Mouse (Mus musculus) c-Kit-positive CD71-positive TER-119-positive erythroid progenitor cells, embryonic 14.5 days (primary cell): ENCODE data around the gene Nsrp1.
"Not testable (repeated sequence)": the region's sequence is repeated elsewhere in the genome, so short reads cannot be mapped to it uniquely, and the experiment has no call there.

Experiments used
- DNase-seq: peaks from one replicate; pipeline ENCODE4 v3.0.0-alpha.2; 2013; ENCODE audit warnings: low spot score

The Nsrp1 gene

DNA sequence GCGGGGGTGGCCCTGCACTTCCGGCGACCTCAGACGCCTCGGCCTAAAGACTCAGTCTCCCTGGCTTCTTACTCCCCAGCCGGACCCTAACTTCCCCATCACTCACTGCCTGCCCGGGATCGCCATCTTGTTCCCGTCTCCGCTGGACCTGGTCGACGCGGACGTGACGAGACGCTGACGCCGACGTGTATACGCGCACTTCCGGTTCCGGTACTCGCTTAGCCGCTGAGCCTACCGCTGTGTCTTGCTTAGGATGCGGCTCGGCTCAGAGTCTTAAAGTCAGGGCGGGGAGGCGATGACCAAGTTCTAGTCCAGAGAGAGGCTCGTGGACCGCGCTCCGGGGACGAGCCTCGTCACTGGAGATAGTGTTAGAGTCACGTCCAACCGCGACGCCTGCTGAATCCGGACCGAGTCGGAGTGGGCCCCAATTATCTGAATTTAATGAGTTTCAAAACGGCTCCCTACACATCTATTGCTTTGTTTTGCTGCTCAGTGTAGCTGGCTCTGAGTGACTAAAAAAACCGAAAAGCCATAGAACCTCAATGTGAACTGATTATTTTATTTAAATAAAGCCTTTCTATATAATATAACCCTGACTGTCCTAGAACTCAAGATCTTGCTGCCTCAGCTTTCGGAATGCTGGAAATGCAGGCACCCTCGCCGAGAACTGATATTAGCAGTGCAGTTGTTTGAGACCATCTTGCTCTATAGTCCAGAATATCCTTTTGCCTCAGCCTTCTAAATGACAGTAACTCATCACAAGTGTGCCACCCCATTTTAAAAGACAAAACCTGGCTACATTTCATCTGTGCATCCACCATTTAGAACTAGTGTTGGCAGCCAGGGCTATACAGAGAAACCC, at the start of gene Nsrp1:
TSS of gene Nsrp1 (minus strand) at position 163 of the 862 bp plus-strand sequence.
- DNase-seq, result peak; percentile 86

DNA sequence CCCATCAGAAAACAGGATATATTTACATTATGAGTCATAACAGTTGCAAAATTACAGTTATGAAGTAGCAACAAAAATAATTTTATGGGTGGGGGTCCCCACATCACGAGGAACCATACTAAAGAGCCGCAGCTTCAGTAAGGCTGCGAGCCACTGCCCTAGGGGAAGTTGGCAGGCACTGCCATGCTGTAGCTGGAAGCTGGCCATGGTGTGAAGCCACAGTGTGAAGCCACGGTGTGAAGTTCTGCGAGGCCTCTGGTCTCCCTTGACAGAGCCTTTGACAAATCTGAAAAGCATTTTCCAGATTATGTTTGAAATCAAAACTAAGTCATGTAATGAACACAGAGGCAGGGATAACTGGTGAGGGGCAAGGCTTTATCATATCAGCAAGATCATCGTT, 32.9 kb upstream of the Nsrp1 start:
- no peak for DNase-seq

DNA sequence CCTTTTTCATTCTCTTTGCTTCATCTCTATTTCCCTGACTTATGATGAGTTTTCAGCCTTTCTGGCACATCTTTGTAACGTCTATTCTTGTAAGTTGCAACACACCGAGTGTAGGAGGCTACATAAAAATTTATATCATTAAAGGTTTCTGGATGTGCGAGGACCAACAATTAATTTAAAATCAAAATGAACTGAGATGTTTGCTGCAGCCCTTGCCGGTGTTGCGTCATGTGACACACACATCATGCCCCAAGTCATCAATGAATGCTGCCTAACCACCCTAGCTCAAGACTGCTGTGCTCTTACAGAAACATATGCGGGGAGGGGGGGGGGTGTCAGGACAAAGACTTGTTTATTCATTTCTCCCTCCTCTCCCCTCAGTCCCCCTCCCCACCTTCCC, 30.2 kb upstream of the Nsrp1 start:
- no peak for DNase-seq

DNA sequence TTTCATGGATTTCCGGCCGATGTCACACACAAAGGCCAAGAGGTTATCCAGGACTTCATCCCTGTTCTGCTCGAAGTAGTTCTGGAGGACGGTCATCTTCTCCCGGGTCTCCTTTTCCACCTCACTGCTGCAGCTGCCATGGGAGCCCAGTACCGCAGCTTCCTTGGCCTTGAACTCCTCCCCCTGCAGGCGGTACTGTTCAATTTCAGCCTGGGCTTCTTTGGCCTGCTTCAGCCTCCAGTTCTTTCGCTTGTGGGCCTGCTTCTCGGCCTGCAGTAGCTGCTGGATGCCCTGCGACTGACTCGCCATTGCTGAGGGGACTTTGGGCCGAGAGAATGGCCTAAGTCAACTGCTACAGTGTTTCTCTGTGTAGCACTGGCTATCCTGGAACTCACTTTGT, 29.6 kb upstream of the Nsrp1 start:
- DNase-seq, result not testable (repeated sequence)

DNA sequence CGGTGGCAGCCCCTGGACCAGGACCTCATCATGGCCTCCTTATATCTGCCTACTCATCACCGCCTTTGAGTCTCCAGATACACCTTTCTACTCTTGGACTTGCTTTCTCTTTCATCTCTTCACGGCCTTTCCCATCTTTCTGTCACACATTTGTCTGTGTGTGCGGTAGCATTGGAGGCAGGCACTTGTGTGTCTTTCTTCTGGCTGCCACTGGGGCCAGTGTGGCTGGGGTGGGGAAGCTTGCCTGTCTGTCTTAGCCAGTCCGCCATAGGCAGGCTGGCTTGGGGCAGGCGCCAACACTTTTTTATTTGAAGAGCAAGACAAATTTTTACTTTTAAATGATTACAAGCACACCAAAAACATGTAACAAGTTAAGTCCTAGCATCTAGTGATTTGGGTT, 28.7 kb upstream of the Nsrp1 start:
- DNase-seq, result no peak

DNA sequence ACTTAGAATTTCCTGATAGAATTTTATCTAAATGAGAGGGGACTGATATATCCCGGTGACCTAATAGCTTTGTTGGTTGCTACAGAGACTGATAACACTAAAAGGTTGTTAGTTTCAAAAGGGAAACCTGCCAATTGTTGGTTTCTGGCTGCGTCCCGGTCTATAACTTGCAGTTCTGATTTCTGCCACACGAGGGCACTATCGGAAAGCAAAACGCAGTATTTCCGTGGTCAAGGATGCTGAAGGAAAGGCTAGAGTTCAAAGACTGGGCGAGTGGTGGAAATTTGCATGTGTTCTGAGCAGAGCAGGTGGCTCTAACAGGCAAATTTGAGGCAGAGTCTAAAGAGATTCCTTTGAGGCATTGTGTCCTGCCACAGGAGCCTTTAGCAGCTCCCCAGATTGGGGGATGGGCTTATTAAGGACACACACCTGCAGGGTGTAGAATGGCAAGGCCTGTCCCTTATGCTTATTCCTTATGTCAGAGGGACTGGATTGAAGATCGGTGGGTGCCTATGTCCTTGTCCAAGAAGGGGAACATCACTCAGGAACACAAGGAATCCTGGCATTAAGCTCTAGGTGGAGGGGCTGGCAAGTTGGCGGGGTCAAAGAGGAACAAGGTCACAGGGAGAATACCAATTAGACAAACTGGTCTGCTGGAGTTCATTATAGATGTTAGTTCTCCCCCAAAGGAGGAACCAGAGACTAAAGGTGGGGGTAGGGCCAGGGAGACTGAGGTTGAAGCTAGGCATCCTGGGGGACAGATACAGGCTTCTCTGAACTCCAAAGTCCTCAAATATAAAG, 22.1 kb upstream of the Nsrp1 start:
- peak; percentile 68 for DNase-seq

DNA sequence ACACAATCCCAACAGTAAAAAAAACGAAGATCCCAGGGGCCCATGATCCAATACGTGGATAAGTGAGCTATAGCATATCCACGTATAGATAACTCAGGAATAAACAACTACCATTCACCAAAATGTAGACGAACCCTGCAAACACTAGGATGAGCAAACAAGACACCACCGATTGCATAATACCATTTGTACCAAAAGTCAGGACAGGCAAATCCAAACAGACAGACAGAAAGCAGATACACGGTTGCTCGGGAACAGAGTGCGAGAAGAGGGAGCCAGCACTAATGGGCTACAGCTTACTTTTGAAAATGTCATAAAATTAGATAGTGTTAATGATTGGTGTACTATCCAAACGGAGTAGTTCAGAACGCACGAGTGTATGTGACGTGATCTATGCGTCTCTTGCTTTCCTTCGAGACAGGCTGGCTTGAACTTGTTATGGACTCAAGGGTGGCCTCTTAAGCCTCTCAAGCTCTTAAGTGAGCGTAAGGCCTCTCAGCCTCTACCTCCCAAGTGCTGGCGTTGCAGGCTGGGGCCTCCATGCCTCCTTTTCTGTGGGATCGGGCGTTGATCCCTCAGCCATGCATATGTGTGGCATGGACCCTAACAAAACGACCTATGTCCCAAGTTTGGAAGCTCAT, 20.2 kb upstream of the Nsrp1 start:
- DNase-seq, result no peak

DNA sequence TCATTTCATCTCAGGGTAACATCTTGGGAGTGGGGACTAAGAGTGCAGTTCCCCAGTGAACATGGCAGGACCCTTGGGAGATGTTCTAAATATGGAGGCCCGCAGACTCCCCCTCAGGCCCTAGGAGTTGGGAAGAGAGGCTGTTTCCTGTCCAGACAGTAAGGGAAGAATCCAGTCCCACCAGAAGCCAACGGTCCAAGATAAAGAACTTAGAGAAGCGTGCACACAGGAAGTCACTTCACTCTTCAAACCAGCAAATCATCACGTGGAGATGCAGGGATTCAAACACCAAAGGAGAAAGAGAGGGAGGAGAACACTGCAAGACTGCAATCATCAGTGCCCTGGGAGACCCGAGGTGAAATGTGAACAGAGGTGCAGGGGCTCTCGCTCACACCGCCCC, 18.8 kb upstream of the Nsrp1 start:
- DNase-seq, result no peak

DNA sequence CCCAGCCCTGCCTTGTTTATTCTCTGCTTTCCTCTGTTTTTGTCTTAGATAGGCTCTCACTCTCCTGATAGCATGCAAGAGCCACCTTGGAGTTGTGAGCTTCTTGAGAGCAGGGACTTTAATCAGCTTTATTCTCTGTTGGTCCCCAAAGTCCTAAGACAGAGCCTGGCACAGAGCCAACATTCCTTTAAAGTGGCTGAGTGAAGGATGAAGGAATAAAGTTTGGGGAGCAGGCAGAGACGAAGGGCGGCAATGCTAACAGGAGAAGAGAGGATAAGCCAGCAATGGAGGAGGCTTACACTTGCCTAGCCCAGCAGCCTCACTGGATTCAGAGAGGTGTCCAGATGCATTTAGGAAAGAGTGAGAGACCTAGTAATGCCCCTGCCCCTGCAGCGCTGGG, 18.3 kb upstream of the Nsrp1 start:
- no peak for DNase-seq

DNA sequence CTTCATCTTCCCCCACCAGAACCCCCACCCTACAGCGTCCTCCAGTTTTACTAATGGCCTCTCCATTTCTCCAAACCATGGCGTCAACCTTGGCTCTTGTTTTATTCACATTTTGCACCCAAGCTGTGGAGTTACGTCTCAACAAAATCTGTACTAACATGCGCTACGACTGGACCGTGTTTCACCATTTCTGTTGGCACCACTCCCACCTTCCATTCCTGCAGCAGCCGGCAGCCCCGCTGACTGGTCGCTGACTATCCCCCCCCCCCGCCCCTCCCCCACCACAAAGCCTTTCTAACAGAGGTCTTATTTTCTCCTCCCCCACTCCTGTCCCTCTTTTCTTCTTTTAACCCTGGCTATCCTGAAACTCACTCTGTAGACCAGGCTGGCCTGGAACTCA, 17.0 kb upstream of the Nsrp1 start:
- no peak for DNase-seq

DNA sequence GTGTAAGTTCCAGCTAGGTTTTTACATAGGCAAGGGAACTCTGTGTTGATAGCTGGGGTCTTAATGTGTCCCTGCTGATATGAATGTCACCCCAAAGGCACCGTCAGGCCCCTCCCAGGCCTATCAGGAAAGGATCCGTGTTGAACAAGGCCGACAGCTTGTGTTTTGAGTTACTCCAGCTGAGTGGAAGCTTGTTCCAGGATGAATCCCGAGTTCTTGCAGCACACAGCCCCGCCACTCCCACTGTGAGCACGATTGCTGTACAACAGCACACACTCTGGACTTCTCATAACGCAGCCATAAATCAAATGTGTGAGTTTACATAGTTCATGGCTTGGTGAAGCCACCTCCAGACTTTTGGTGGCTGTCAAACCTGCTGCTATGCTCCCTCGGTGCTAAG, 15.9 kb upstream of the Nsrp1 start:
- no peak for DNase-seq

DNA sequence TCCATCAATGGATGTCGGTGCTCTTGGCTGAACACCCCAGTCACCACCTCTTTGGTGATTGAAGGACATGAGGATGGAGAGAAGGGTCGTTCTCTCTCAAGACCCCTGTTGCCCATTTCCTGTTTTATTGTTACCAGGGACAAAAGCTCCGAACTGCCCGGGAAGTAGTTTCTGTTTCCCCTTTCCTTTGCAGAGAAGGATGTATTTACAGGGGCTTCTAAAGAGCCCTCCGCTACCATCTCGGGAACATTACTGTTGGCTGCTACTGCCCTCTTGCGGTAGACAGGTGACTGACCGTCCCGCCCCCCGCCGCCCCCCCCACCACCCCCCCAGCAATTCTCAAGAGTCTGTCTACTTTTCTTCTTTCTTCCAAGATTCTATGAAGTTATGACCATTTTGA, 15.0 kb upstream of the Nsrp1 start:
- DNase-seq, result peak; percentile 14

DNA sequence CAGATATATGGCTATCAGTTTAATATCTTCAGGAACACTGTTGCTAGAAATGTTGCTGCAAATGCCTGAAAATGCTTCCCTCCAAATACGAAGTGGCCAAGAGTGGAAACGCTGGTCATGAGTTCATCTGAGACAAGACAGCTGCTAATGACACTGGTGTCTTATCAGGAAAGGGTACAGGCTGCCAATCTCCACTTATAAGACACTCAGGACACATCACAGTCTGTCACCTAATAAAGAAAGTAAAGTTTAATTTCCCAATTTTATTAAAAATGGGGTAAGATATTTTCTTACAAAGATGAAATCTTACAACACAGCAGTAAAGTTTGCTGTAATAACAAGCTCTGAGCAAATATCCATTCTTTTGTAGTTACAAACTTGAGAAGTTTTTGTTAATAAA, 10.9 kb upstream of the Nsrp1 start:
- DNase-seq, result no peak

DNA sequence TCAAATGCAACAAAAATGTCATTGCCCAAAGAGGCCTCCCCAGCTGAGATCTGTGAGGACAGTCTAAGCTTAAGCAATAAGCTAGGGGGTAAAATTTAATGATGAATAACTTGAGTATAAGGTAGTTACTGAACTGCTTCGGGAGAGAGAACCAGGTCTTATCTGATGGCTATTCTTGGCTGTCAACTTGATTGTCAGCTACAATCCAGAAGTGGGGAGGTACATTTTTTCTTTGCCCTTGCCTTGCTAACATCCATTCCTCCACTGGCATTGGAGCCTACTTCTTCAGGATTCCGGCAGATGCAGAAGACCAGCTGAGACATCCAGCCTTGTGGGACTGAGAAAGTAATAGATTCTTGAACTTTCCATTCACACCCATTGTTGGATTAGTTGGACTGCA, 8.8 kb upstream of the Nsrp1 start:
- no peak for DNase-seq

DNA sequence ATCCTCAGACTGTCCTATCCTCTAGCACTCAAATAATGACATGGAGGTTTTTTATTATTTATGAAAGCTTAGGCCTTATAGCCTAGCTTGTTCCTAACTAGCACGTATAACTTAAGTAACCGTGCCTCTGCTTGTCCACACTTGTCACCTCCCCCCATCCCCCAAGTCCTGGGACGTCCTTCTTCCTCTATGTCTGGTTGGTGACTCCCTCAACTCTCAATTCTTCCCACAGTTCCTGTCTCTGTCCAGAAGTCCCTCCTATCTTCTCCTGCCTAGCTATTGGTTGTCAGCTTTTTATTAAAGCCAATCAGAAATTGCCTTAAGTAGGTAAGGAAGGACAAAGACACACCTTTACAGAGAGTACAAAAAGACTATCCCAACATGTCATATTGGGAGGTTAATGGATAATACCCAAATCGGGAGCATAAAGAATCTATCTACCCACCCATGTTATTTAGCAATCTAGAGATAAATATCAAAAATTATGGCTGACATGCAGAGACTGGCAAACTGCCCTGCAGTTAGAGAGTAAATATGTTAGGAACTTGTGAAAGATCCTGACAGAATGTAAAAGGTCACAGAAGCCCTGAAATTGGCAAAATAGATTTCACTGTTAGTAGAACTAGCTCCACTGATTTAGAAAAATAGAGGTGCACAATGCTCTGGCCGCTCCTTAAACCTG, 5.9 kb upstream of the Nsrp1 start:
- DNase-seq, result no peak

DNA sequence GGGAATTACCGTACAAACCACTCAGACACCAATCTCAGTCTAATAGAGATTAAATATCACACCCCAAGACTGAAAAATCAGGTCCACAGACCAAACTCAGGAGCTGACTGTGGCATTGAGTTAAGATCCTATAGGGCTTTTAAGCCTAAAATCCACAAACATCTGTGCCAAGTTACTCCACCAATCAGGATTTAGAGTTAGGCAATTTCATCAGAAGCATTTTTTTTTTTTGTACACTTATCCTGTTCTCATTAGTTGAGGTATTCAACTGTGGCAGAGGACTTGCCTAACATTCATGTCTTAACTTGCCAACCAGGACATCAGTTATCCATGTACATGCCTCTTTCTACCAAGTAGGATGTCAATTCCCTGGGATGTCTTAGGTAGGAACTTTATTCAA, 1.1 kb upstream of the Nsrp1 start:
- DNase-seq, result no peak

DNA sequence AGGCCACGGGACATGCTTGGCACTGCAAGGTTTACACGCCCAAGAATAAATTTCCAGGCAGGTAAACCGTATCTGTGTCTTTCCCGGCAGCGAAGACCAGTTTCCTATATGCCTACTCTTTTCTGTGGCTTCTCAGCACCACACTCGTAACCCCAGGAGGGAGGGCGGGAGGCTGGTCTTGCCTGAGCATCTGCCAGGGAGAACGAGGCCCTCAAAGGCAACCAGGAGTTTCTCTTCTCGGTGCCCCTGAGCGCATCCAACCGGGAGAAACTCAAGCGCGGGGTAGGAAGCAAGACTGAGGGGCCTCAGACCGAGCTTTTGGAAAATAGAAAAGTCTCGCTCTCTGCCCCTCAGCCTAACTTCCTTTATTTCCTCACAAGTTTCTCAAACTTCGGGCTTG, 443 bp downstream of the Nsrp1 start:
- no peak for DNase-seq

DNA sequence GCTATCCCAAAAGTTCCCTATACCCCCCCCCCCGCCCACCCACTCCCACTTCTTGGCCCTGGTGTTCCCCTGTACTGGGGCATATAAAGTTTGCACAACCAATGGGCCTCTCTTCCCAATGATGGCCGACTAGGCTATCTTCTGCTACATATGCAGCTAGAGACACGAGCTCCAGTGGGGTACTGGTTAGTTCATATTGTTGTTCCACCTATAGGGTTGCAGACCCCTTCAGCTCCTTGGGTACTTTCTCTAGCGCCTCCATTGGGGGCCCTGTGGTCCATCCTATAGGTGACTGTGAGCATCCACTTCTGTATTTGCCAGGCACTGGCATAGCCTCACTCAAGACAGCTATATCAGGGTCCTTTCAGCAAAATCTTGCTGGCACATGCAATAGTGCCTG, 904 bp downstream of the Nsrp1 start:
- DNase-seq, result not testable (repeated sequence)

DNA sequence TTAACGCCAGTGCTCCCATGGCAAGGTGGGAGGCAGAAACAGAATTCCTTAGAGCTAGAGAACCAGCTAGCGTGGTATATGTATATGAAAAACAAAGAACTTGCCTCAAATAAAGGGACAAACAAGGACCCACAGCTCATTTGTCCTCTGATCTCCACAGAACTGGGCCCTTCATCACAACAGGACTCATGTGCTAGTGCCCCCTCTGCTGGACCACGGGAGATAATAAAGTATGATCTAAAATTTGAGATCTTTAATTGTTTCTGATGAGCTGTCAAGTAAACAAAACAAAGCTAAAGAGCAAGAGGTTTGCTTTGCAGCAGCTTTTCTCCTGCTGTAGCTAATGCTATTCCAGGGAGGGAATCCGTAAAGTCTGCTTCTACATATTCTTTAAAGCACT, 7.5 kb downstream of the Nsrp1 start:
- peak; percentile 3 for DNase-seq

DNA sequence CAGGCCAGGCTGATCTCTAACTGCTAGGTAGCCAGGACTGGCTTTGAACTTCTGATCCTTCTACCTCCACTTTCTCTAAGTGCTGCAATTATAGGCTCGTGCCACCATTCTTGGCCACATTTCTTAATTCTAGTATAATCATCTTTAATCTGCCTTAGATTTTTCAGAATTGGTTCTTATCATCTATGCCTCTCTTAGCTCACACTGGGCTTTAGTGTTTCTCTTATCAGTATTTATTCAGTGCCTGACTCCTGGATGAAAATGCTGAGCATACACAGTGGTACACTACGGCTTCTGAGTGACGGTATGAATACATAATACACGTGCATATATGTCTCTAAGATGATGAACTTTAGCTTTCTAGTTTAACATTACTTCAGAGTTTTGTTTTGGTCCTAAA, 9.4 kb downstream of the Nsrp1 start:
- DNase-seq, result no peak

DNA sequence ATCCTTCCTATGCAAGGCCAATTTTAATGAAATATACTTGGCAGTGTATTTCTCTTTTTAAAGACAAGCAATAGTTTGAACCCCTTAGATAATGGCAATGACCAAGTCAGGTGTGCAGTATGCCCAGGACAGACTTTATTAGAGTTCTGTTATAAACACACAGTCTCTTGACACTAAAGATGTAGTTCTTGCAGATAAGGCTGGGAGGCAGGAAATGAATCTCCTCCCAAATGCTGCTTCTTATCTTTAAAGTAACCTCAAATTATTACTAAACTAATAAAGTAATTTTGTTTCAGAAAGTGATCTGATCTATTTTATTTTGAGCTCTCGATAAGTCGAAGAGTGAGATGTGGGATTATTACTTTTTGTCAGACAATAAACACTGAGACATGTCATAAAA, 14.8 kb downstream of the Nsrp1 start:
- no peak for DNase-seq

DNA sequence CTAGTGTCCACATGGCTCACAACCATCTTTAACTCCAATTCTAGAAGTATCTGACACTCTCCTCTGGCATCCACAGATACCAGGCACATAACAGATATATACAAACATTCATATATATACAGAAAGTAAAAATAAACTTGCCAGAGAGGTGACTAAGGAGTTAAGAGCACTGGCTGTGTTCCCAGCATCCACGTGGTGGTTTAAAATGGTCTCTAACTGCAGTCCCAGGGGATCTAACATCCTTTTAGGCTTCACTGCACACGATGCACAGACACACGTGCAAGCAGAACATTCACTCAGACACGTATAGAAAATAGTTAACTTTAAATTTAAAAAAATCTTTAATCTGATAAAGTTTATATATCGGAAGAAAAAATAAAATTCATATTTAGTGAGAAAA, 16.3 kb downstream of the Nsrp1 start:
- no peak for DNase-seq
